Mouse (Mus musculus) activated CD4-positive, CD25-positive, alpha-beta regulatory T cell, adult 4 months (primary cell): ENCODE measurements around the gene Olfr986. TPM values are rescaled to one million over a fixed set of nuclear protein-coding genes. Genes with fewer than 3 reads are reported as not detected.

Experiments
- ATAC-seq: one replicate; pipeline ENCODE4 v1.8.0; 2017
- polyA plus RNA-seq, 2 experiments: library from polyadenylated mRNA; unstranded; fragments of 100-300 nt; shearing (Covaris generic); gene quantifications; one replicate each; pipeline ENCODE4 v1.2.1; 2017

Gene Olfr986
- polyA plus RNA-seq, 2 experiments from 2014 or later, result 0.11 TPM; not detected in 1

- no peak for ATAC-seq
Observed at GRCm38 (mm10) chr9:40234233-40235072, 53.7 kb downstream of the Olfr986 start.

GRCm38 (mm10) chr9:40235220-40235619 lies 54.5 kb downstream of the Olfr986 start:
- no peak for ATAC-seq

Other genes starting within 250 kb of the Olfr986 start
- gene Olfr974, start 243.4 kb upstream of the Olfr986 start, polyA plus RNA-seq, result under 1 TPM in 1 of 2 experiments, not detected in 1; 0.24 TPM
- gene Olfr975, start 228.9 kb upstream of the Olfr986 start, polyA plus RNA-seq, result not detected
- gene Olfr976, start 219.8 kb upstream of the Olfr986 start, polyA plus RNA-seq, result not detected
- not detected for gene Olfr978, start 188.8 kb upstream of the Olfr986 start, polyA plus RNA-seq
- gene Olfr979, start 177.5 kb upstream of the Olfr986 start, polyA plus RNA-seq, result not detected
- not detected for gene Olfr980, start 171.3 kb upstream of the Olfr986 start, polyA plus RNA-seq
- gene Olfr981, start 159.5 kb upstream of the Olfr986 start, polyA plus RNA-seq, result not detected
- not detected for gene Olfr982, start 107.1 kb upstream of the Olfr986 start, polyA plus RNA-seq
- not detected for gene Olfr983, start 87.3 kb upstream of the Olfr986 start, polyA plus RNA-seq
- under 1 TPM in 1 of 2 experiments, not detected in 1; 0.08 TPM for gene Olfr984, start 66.7 kb upstream of the Olfr986 start, polyA plus RNA-seq
- not detected for gene Olfr985, start 50.7 kb upstream of the Olfr986 start, polyA plus RNA-seq
- gene Tmem225, start 32.8 kb upstream of the Olfr986 start, polyA plus RNA-seq, result not detected
- 1 to 10 TPM in 1 of 2 experiments, under 1 TPM in 1; 0.79 to 1.3 TPM for gene Zfp202, start 11.4 kb downstream of the Olfr986 start, polyA plus RNA-seq
- gene Scn3b, start 88.3 kb downstream of the Olfr986 start, polyA plus RNA-seq, result not detected